Mouse (Mus musculus) bone marrow, adult 2 months (tissue): Measurements from ENCODE around the gene Smpd2.

ENCODE experiments used
- CTCF ChIP-seq: fragments of 200-500 bp; IDR thresholded peaks from 2 replicates; pipeline ENCODE4 v1.5.1; 2011; ENCODE audit warnings: low read length, control low read depth; ENCODE audit not compliant: control insufficient read depth, insufficient read depth
- POLR2A ChIP-seq: fragments of 200-500 bp; IDR thresholded peaks from 2 replicates; pipeline ENCODE4 v1.6.1; 2011; ENCODE audit warnings: low read depth, mild to moderate bottlenecking, control low read depth, low read length, borderline replicate concordance; ENCODE audit not compliant: control insufficient read depth

- no peak for TF ChIP-seq CTCF
- no peak for TF ChIP-seq POLR2A
These were observed 25.7 kb downstream of the Smpd2 start for GRCm38 (mm10) chr10:41464401-41464955.
